Mouse (Mus musculus) adrenal gland, adult 18-20 months (tissue): ENCODE data around the gene Padi6. TPM values are rescaled to one million over a fixed set of nuclear protein-coding genes. Genes with fewer than 3 reads are reported as not detected.

Source experiments
- DNase-seq, 2 experiments: peaks; one replicate each; pipeline ENCODE4 v3.0.0; 2021 to 2022; ENCODE audit warnings: low spot score in 2 of 2
- total RNA-seq, 2 experiments: library from RNA; stranded (reverse); gene quantifications; 1 replicate in 1 of 2; 2 replicates in 1 of 2; pipeline ENCODE4 v1.2.3; 2021

The Padi6 gene
- total RNA-seq, 2 experiments from 2014 or later = not detected

GRCm38 (mm10) chr4:140753366-140753765 lies 10.9 kb upstream of the Padi6 start:
- DNase-seq = no peak

- no peak for DNase-seq
These were observed 7.9 kb upstream of the Padi6 start for GRCm38 (mm10) chr4:140750328-140750727.

GRCm38 (mm10) chr4:140747978-140748377 lies 5.5 kb upstream of the Padi6 start:
- DNase-seq = no peak

- DNase-seq = peak; percentile 42 to 55
These were observed 2.2 kb upstream of the Padi6 start for GRCm38 (mm10) chr4:140744654-140745053.

GRCm38 (mm10) chr4:140743086-140743485 lies 643 bp upstream of the Padi6 start:
- no peak for DNase-seq

GRCm38 (mm10) chr4:140741401-140741800 lies 1.0 kb downstream of the Padi6 start:
- DNase-seq = no peak

- DNase-seq = no peak
These were observed 1.8 kb downstream of the Padi6 start for GRCm38 (mm10) chr4:140740655-140741054.

- no peak for DNase-seq
These were observed 9.6 kb downstream of the Padi6 start for GRCm38 (mm10) chr4:140732871-140733270.

GRCm38 (mm10) chr4:140731654-140732053 lies 10.8 kb downstream of the Padi6 start:
- no peak for DNase-seq

GRCm38 (mm10) chr4:140726907-140727306 lies 15.5 kb downstream of the Padi6 start:
- DNase-seq = no peak

GRCm38 (mm10) chr4:140724739-140725138 lies 17.7 kb downstream of the Padi6 start:
- DNase-seq = no peak

GRCm38 (mm10) chr4:140723801-140724200 lies 18.6 kb downstream of the Padi6 start:
- DNase-seq = no peak

GRCm38 (mm10) chr4:140723192-140723591 lies 19.3 kb downstream of the Padi6 start:
- DNase-seq = no peak

GRCm38 (mm10) chr4:140722710-140723109 lies 19.7 kb downstream of the Padi6 start:
- DNase-seq = no peak

- no peak for DNase-seq
These were observed 20.4 kb downstream of the Padi6 start for GRCm38 (mm10) chr4:140721968-140722490.

GRCm38 (mm10) chr4:140720091-140720490 lies 22.4 kb downstream of the Padi6 start:
- DNase-seq = peak in 1 of 2 experiments; percentile 22

GRCm38 (mm10) chr4:140718436-140718835 lies 24.0 kb downstream of the Padi6 start:
- DNase-seq = no peak

GRCm38 (mm10) chr4:140716994-140717393 lies 25.4 kb downstream of the Padi6 start:
- DNase-seq = no peak

GRCm38 (mm10) chr4:140714586-140714985 lies 27.9 kb downstream of the Padi6 start:
- DNase-seq = no peak

GRCm38 (mm10) chr4:140713480-140714365 lies 28.7 kb downstream of the Padi6 start:
- DNase-seq = peak; percentile 82 to 89

GRCm38 (mm10) chr4:140711360-140711759 lies 31.1 kb downstream of the Padi6 start:
- no peak for DNase-seq

- no peak for DNase-seq
These were observed 31.7 kb downstream of the Padi6 start for GRCm38 (mm10) chr4:140710781-140711180.

- no peak for DNase-seq
These were observed 32.8 kb downstream of the Padi6 start for GRCm38 (mm10) chr4:140709617-140710016.
